Mouse (Mus musculus) embryonic facial prominence, embryonic 15.5 days (tissue): ENCODE measurements at regions not wholly inside any gene's neighbourhood (a gene's known extent, or its start where the extent isn't known, plus 50 kb on each side); places are given as distances from the start of the nearest gene placed in this dataset.
"Not testable (repeated sequence)": the region's sequence is repeated elsewhere in the genome, so short reads cannot be mapped to it uniquely, and the experiment has no call there.

ENCODE experiments used
- ATAC-seq: fragments of 200-750 bp; cut with Nextera tagmentation; 2 replicates; pipeline ENCODE4 v1.8.0; 2017; ENCODE audit warnings: low read depth, moderate TSS enrichment; ENCODE audit not compliant: insufficient number of reproducible peaks, low FRiP score, low TSS enrichment
- H3K27ac ChIP-seq: fragments of 300-500 bp; sonication (generic); replicated peaks from 2 replicates; pipeline ENCODE4 v1.5.1; 2015; ENCODE audit warnings: mild to moderate bottlenecking, inconsistent platforms
- H3K27me3 ChIP-seq: fragments of 300-500 bp; sonication (generic); 2 replicates; pipeline ENCODE4 v1.6.1; 2015; ENCODE audit warnings: inconsistent platforms
- H3K36me3 ChIP-seq: fragments of 300-500 bp; sonication (generic); 2 replicates; pipeline ENCODE4 v1.6.1; 2015; ENCODE audit warnings: mild to moderate bottlenecking, inconsistent platforms
- H3K4me1 ChIP-seq: fragments of 300-500 bp; sonication (generic); 2 replicates; pipeline ENCODE4 v1.6.1; 2015; ENCODE audit warnings: inconsistent platforms
- H3K4me2 ChIP-seq: fragments of 300-500 bp; sonication (generic); replicated peaks from 2 replicates; pipeline ENCODE4 v1.6.1; 2015; ENCODE audit warnings: mild to moderate bottlenecking, inconsistent platforms
- H3K4me3 ChIP-seq: fragments of 300-500 bp; sonication (generic); replicated peaks from 2 replicates; pipeline ENCODE4 v1.5.1; 2015; ENCODE audit warnings: mild to moderate bottlenecking, inconsistent platforms
- H3K9ac ChIP-seq: fragments of 300-500 bp; sonication (generic); 2 replicates; pipeline ENCODE4 v1.6.1; 2015; ENCODE audit warnings: inconsistent platforms
- H3K9me3 ChIP-seq: fragments of 300-500 bp; sonication (generic); replicated peaks from 2 replicates; pipeline ENCODE4 v1.6.1; 2016; ENCODE audit warnings: inconsistent platforms
- WGBS: fragments of 180-500 bp; shearing (Covaris S2); methylation state at CpG from one replicate; pipeline ENCODE4 v1.1.7; 2015; 5-methylcytosine and 5-hydroxymethylcytosine counted together

- WGBS = 55% methylated on average over 1 of the region's 1 CpGs
- Histone ChIP-seq H3K4me2 (no peak overlapping the region), H3K4me3 (no peak overlapping the region), H3K27ac (no peak overlapping the region), H3K27me3 (no peaks in the 10 kb centered on the region), H3K9me3 (no peaks in the 10 kb centered on the region), H3K4me1 (peaks cover 4% of the 10 kb centered on the region; the same call in 1 of the 2 replicates), H3K36me3 (no peaks in the 10 kb centered on the region), H3K9ac (no peak overlapping the region)
- no peak for ATAC-seq
These were observed 186.5 kb downstream of the Osr1 start for GRCm38 (mm10) chr12:9756411-9756810.

DNA sequence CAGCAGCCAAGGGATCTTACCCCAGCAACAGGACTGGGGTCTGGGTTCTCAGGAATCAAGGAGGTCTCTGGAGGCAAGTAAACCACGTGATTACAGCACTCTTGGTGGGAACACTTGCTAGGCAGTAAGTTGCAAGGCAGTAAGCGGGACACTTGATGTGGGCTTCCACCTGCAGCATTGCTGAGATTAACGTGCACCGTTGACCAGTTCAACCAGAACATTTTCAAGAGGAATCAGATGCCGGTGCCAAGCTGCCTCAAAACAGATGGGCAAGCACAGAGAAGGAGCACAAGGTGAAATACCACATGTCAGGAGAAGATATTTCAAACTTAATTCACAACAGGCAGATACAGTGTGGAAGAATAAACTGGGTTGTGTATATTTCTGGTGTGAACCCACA, 190.9 kb downstream of the Osr1 start:
- no peaks in the 10 kb centered on the region for H3K9me3 ChIP-seq
- ATAC-seq = no peak
- H3K4me2 ChIP-seq = no peak overlapping the region
- H3K36me3 ChIP-seq = no peaks in the 10 kb centered on the region
- no peak overlapping the region for H3K4me3 ChIP-seq
- no peaks in the 10 kb centered on the region for H3K4me1 ChIP-seq
- WGBS = 41% methylated on average over 5 of the region's 5 CpGs
- H3K27ac ChIP-seq = no peak overlapping the region
- no peak overlapping the region for H3K9ac ChIP-seq
- H3K27me3 ChIP-seq = no peaks in the 10 kb centered on the region

GRCm38 (mm10) chr12:9762291-9762811, 192.4 kb downstream of the Osr1 start:
- not testable (repeated sequence) for H3K4me3 ChIP-seq, ATAC-seq, H3K36me3 ChIP-seq, H3K4me2 ChIP-seq, H3K4me1 ChIP-seq, H3K9me3 ChIP-seq, H3K27ac ChIP-seq, H3K9ac ChIP-seq, H3K27me3 ChIP-seq
- 37% methylated on average over 2 of the region's 2 CpGs for WGBS

DNA sequence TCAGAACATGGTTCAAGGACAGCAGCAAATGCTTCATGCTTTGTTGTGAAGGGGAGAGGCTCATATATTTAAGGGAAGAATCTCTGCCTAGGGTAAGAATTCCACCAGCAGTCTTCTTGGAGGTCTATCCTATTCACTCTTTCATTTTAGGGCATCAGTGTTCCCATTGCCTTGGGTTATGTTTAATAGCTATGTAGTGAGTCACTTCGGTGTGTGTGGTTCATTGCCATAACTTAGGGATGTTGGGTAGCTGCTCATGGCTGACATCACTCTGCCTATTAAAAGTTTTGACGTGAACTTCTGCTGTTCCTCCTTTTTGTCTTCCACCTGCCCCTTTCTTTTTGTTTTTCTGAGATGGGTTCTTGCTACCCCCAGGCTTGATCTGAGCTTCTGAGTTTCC, 192.9 kb downstream of the Osr1 start:
- Histone ChIP-seq H3K4me3 (no peak overlapping the region), H3K9ac (no peak overlapping the region), H3K27me3 (no peaks in the 10 kb centered on the region), H3K36me3 (no peaks in the 10 kb centered on the region), H3K4me2 (no peak overlapping the region), H3K9me3 (no peaks in the 10 kb centered on the region), H3K4me1 (no peaks in the 10 kb centered on the region), H3K27ac (no peak overlapping the region)
- no peak for ATAC-seq
- WGBS = 81% methylated on average over 2 of the region's 2 CpGs

DNA sequence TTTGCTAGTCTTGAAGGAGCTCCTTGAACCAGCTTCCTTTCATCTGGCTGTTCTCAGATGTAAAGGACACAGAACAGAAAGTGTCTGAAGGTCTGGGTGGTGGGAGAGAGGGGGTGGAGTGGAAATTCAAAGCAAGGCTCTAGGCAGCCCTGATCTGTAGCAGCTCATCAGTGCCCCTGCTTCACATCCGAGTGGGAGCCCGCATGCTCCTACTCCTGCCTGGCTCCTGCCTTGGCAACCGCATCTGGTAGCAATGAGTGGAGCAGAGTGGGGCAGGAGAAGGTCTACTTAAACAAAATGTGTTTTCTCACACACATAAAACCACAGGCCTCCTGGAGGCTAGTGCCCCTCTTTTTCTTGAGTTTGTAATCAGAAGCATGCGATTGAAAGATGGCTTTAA, 201.0 kb downstream of the Osr1 start:
- H3K27ac ChIP-seq = no peak overlapping the region
- H3K4me3 ChIP-seq = no peak overlapping the region
- no peaks in the 10 kb centered on the region for H3K9me3 ChIP-seq
- H3K4me1 ChIP-seq = 0 out of 2 replicates have a peak, but pooled peaks cover 3% of the 10 kb centered on the region
- no peaks in the 10 kb centered on the region for H3K36me3 ChIP-seq
- no peak overlapping the region for H3K4me2 ChIP-seq
- no peak for ATAC-seq
- no peaks in the 10 kb centered on the region for H3K27me3 ChIP-seq
- WGBS = 57% methylated on average over 4 of the region's 4 CpGs
- no peak overlapping the region for H3K9ac ChIP-seq

GRCm38 (mm10) chr12:9772875-9773274, 203.0 kb downstream of the Osr1 start:
- Histone ChIP-seq H3K27ac (no peak overlapping the region), H3K9ac (no peak overlapping the region), H3K4me2 (no peak overlapping the region), H3K27me3 (no peaks in the 10 kb centered on the region), H3K9me3 (no peaks in the 10 kb centered on the region), H3K4me1 (0 out of 2 replicates have a peak, but pooled peaks cover 3% of the 10 kb centered on the region), H3K4me3 (no peak overlapping the region), H3K36me3 (no peaks in the 10 kb centered on the region)
- ATAC-seq = no peak
- 87% methylated on average over 1 of the region's 1 CpGs for WGBS

- Histone ChIP-seq H3K4me1 (no peaks in the 10 kb centered on the region), H3K9ac (no peak overlapping the region)
- ATAC-seq = no peak
These were observed 232.4 kb downstream of the Osr1 start for GRCm38 (mm10) chr12:9802284-9802683.

GRCm38 (mm10) chr12:9807406-9807805, 237.5 kb downstream of the Osr1 start:
- H3K4me3 ChIP-seq = no peak overlapping the region
- no peaks in the 10 kb centered on the region for H3K27me3 ChIP-seq
- ATAC-seq = no peak
- no peak overlapping the region for H3K27ac ChIP-seq
- no peaks in the 10 kb centered on the region for H3K9me3 ChIP-seq
- WGBS = 63% methylated on average over 1 of the region's 1 CpGs
- no peaks in the 10 kb centered on the region for H3K36me3 ChIP-seq
- no peaks in the 10 kb centered on the region for H3K4me1 ChIP-seq
- no peak overlapping the region for H3K9ac ChIP-seq
- H3K4me2 ChIP-seq = no peak overlapping the region

More at GRCm38 (mm10) chr12:9802284-9802683, 232.4 kb downstream of the Osr1 start:
- H3K4me2 ChIP-seq = no peak overlapping the region
- 61% methylated on average over 3 of the region's 3 CpGs for WGBS
- no peaks in the 10 kb centered on the region for H3K36me3 ChIP-seq
- no peaks in the 10 kb centered on the region for H3K27me3 ChIP-seq
- H3K9me3 ChIP-seq = no peaks in the 10 kb centered on the region
- no peak overlapping the region for H3K4me3 ChIP-seq
- no peak overlapping the region for H3K27ac ChIP-seq

DNA sequence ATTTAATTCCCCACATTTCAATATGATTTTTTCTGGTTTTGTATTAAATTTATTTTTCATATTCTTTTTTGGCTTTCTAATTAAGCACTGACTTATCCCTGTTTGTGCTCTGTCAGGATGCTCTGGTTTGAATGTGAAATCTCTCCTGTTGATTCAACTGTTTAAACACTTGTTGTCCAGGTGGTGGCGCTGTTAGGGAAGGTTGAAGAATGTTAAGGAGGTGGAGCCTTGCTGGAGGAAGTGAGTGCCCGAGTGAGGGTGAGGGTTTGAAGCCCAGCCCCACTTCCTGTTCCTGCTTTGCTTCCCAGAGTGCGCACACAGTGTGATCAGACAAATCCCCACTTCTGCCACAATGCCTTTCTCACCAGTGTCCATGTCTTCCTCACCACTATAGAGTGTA, 263.4 kb downstream of the Osr1 start:
- no peak overlapping the region for H3K27ac ChIP-seq
- no peaks in the 10 kb centered on the region for H3K9me3 ChIP-seq
- no peak overlapping the region for H3K9ac ChIP-seq
- no peak for ATAC-seq
- 58% methylated on average over 3 of the region's 3 CpGs for WGBS
- H3K4me1 ChIP-seq = no peaks in the 10 kb centered on the region
- no peaks in the 10 kb centered on the region for H3K27me3 ChIP-seq
- H3K36me3 ChIP-seq = no peaks in the 10 kb centered on the region
- H3K4me2 ChIP-seq = no peak overlapping the region
- no peak overlapping the region for H3K4me3 ChIP-seq

- 51% methylated on average over 5 of the region's 5 CpGs for WGBS
- H3K27ac ChIP-seq = no peak overlapping the region
- ATAC-seq = no peak
These were observed 269.4 kb downstream of the Osr1 start for GRCm38 (mm10) chr12:9839198-9839845.

GRCm38 (mm10) chr12:9839949-9840348, 270.0 kb downstream of the Osr1 start:
- no peak overlapping the region for H3K9ac ChIP-seq
- H3K27ac ChIP-seq = no peak overlapping the region
- no peak overlapping the region for H3K4me2 ChIP-seq
- no peaks in the 10 kb centered on the region for H3K9me3 ChIP-seq
- WGBS = 63% methylated on average over 2 of the region's 2 CpGs
- ATAC-seq = no peak
- H3K4me1 ChIP-seq = no peaks in the 10 kb centered on the region
- no peaks in the 10 kb centered on the region for H3K36me3 ChIP-seq
- H3K4me3 ChIP-seq = no peak overlapping the region
- H3K27me3 ChIP-seq = no peaks in the 10 kb centered on the region

More at GRCm38 (mm10) chr12:9839198-9839845, 269.4 kb downstream of the Osr1 start:
- Histone ChIP-seq H3K9ac (no peak overlapping the region), H3K4me3 (no peak overlapping the region), H3K4me1 (no peaks in the 10 kb centered on the region), H3K27me3 (no peaks in the 10 kb centered on the region), H3K4me2 (no peak overlapping the region), H3K36me3 (no peaks in the 10 kb centered on the region), H3K9me3 (no peaks in the 10 kb centered on the region)

- no peak for ATAC-seq
- no peaks in the 10 kb centered on the region for H3K27me3 ChIP-seq
- WGBS = 70% methylated on average over 2 of the region's 2 CpGs
These were observed 277.1 kb downstream of the Osr1 start for GRCm38 (mm10) chr12:9847034-9847433.

More at GRCm38 (mm10) chr12:9847034-9847433, 277.1 kb downstream of the Osr1 start:
- H3K9me3 ChIP-seq = no peaks in the 10 kb centered on the region
- H3K36me3 ChIP-seq = no peaks in the 10 kb centered on the region
- no peak overlapping the region for H3K27ac ChIP-seq
- no peak overlapping the region for H3K4me2 ChIP-seq
- no peaks in the 10 kb centered on the region for H3K4me1 ChIP-seq
- no peak overlapping the region for H3K4me3 ChIP-seq
- no peak overlapping the region for H3K9ac ChIP-seq
